Mouse (Mus musculus) kidney, embryonic 15.5 days (tissue): ENCODE data around the gene Acp1. TPM values are rescaled to one million over a fixed set of nuclear protein-coding genes. Genes with fewer than 3 reads are reported as not detected.

ENCODE experiments used
- ATAC-seq: fragments of 200-750 bp; cut with Nextera tagmentation; replicated peaks from 2 replicates; pipeline ENCODE4 v1.8.0; 2017; ENCODE audit warnings: moderate TSS enrichment; ENCODE audit not compliant: low FRiP score
- H3K27ac ChIP-seq: fragments of 300-500 bp; sonication (generic); 2 replicates; pipeline ENCODE4 v1.5.1; 2015; ENCODE audit warnings: mild to moderate bottlenecking, inconsistent platforms
- H3K27me3 ChIP-seq: fragments of 300-500 bp; sonication (generic); 2 replicates; pipeline ENCODE4 v1.6.1; 2015; ENCODE audit warnings: inconsistent platforms
- H3K36me3 ChIP-seq: fragments of 300-500 bp; sonication (generic); 2 replicates; pipeline ENCODE4 v1.6.1; 2015; ENCODE audit warnings: inconsistent platforms
- H3K4me1 ChIP-seq: fragments of 300-500 bp; sonication (generic); 2 replicates; pipeline ENCODE4 v1.6.1; 2015; ENCODE audit warnings: inconsistent platforms
- H3K4me2 ChIP-seq: fragments of 300-500 bp; sonication (generic); 2 replicates; pipeline ENCODE4 v1.6.1; 2015; ENCODE audit warnings: moderate library complexity, mild to moderate bottlenecking, inconsistent platforms
- H3K4me3 ChIP-seq: fragments of 300-500 bp; sonication (generic); replicated peaks from 2 replicates; pipeline ENCODE4 v1.5.1; 2015; ENCODE audit warnings: mild to moderate bottlenecking, inconsistent platforms
- H3K9ac ChIP-seq: fragments of 300-500 bp; sonication (generic); 2 replicates; pipeline ENCODE4 v1.6.1; 2015; ENCODE audit warnings: mild to moderate bottlenecking, inconsistent platforms
- H3K9me3 ChIP-seq: fragments of 300-500 bp; sonication (generic); replicated peaks from 2 replicates; pipeline ENCODE4 v1.6.1; 2016; ENCODE audit warnings: inconsistent platforms
- WGBS: fragments of 180-500 bp; shearing (Covaris S2); methylation state at CpG from one replicate; pipeline ENCODE4 v1.1.7; 2015; ENCODE audit warnings: mixed read lengths; 5-methylcytosine and 5-hydroxymethylcytosine counted together
- polyA plus RNA-seq: library from polyadenylated mRNA; unstranded; fragments of >200 nt; fragmentation: Nextera tagmentation; extraction: Ambion mirVana; gene quantifications from 2 replicates; pipeline ENCODE4 v1.2.1, GENCODE M21; 2015

Gene Acp1
- polyA plus RNA-seq: 168 and 188 TPM in 2 replicates

DNA sequence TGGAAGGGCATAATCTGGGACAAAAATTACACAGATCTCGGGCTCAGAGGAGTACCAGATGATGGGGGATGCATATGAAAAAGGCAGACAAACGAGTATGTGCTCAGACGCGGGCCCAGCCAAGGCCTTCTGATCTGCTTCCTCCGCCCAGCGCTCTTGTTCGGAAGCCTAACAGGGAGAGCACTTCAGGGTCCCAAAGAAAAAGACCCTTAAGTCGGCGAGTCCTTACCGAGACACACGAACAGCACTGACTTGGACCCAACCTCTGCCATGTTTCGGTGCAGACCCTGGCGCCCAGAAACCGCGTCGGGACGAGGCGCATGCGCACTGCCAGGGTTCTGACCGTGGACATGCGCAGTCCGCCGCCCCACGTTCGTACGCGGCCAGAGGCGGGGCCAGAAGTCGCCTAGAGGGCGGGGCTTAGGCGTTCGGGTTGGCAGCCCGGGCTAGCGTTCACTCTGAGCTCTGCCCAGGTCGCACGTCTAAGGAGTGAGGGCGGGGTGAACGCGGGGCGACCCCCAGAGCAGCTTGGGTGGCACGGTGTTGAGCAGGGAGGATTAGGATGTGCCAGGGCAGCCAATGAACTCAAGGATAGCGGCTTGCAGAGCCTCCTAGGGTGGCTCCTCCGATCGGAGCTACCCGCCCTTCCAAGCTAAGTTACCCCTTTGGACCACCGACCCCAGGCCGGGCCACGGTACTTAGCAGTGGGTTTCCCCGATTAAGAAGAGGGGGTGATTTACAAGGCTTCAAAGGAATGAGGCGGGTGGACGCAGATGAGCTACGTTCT, at the start of gene Acp1, which contains the start of gene Sh3yl1:
Gene Acp1 (minus strand): TSS at position 329 of the 787 bp plus-strand sequence.
Gene Sh3yl1 (plus strand): TSS at position 408 of the 787 bp plus-strand sequence.
- peak within 1 kb of the TSS; percentile 77 for H3K4me3 ChIP-seq
- peak within 1 kb of the TSS; percentile 77 for H3K9ac ChIP-seq
- H3K27me3 ChIP-seq: no peaks in the 10 kb centered on the region
- H3K27ac ChIP-seq: peak within 1 kb of the TSS; percentile 88
- H3K36me3 ChIP-seq: peaks cover under 1% of the 10 kb centered on the region; the same call in 1 of the 2 replicates
- peak; percentile 97 for ATAC-seq
- no peaks in the 10 kb centered on the region for H3K9me3 ChIP-seq
- WGBS: under 1% methylated on average over 52 of the region's 52 CpGs
- H3K4me2 ChIP-seq: peak within 1 kb of the TSS; percentile 86
- peaks cover 19% of the 10 kb centered on the region for H3K4me1 ChIP-seq

DNA sequence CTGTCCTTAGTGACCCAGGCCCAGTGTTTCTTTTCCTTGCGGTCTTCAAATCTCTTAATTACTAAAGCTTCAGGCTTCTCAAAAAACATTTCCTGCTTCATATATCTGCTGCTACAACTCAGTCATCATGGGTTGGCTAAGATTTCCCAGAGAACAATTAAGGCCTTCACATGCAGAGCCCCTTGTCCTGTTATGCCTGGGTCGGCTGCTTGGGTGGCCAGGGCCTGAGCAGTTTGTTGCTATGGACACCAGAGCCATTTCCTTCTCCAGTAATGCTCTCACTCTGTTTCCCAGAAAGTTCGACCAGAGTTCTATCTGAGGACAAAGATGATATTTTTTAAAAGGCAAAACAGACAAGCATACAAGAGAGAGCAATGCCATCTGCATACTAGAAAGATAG, 32.8 kb upstream of the Acp1 start:
- ATAC-seq: no peak
- Histone ChIP-seq H3K9ac (no peak overlapping the region), H3K36me3 (peaks cover 32% of the 10 kb centered on the region), H3K27ac (peak overlapping the region; percentile 76), H3K9me3 (no peaks in the 10 kb centered on the region), H3K4me3 (no peak overlapping the region), H3K4me2 (no peak overlapping the region), H3K4me1 (peaks cover 6% of the 10 kb centered on the region), H3K27me3 (no peaks in the 10 kb centered on the region)
- WGBS: 37% methylated on average over 3 of the region's 3 CpGs

DNA sequence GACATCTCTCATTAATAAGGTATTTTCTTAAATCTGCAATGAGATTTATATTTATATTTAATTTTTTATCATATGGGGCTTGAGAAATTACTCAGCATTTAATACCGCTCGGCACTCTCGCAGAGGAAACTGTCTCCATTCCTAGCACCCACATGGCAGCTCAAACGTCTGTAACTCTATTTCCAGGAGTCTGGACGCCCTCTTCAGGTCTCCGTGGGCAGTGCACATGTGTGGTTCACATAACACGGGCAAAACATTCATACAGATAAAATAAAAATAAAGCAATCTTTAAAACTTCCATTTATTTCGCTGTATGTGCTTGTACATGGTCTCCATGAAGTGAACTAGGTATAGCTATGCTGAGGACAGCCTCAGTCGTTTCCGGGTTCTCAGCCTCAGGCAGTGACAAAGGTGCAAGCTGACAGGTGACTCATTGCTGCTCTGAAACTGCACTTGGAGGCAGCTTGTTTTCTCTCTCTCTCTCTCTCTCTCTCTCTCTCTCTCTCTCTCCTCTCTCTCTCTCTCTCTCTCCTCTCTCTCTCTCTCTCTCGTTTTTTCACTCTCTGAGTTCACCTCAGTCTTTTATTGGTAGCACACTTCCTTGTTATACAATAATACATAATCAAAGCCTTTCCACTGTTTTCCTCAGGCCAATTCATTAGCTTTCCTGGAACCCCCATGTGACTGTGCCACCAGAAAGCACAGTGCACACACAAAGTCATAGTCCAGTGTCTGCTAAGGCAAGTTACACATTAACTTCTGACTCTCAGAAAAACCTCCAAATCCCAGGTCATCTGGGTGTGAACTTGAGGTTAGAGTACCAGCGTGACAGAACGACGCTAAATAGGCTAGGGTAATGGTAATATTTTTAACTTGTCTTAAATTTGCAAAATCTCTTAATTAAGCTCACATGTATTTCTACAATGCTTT, 31.9 kb upstream of the Acp1 start:
- Histone ChIP-seq H3K4me3 (no peak overlapping the region), H3K4me1 (peaks cover 6% of the 10 kb centered on the region), H3K27ac (peak overlapping the region; percentile 76), H3K27me3 (no peaks in the 10 kb centered on the region), H3K9me3 (no peaks in the 10 kb centered on the region), H3K36me3 (peaks cover 32% of the 10 kb centered on the region), H3K4me2 (no peak overlapping the region), H3K9ac (no peak overlapping the region)
- 80% methylated on average over 14 of the region's 14 CpGs for WGBS
- peak; percentile 79 for ATAC-seq

DNA sequence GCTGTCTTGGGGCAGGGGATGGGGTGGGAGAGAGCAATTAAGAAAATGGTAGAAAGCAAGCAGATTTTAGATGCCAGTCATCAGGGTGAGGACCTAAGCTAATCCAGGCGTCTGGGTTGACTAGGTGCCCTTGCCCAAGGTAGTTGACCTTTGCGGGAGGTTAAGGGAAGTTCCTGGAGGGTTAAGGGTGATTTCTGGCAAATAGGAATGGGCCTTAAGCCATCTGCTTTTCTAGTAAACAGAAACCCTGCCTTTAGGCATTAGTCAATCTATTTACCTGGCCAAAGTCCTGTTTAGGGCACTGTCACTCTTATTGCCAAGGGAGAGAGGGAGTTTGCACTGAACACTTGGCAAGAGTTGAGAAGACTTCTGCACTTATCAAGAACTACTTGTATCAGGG, 25.5 kb upstream of the Acp1 start:
- H3K4me3 ChIP-seq: no peak overlapping the region
- WGBS: 63% methylated on average over 2 of the region's 2 CpGs
- H3K4me1 ChIP-seq: no peaks in the 10 kb centered on the region
- no peaks in the 10 kb centered on the region for H3K27me3 ChIP-seq
- H3K36me3 ChIP-seq: peaks cover 16% of the 10 kb centered on the region
- no peak overlapping the region for H3K9ac ChIP-seq
- H3K9me3 ChIP-seq: no peaks in the 10 kb centered on the region
- ATAC-seq: no peak
- no peak overlapping the region for H3K27ac ChIP-seq
- H3K4me2 ChIP-seq: no peak overlapping the region

DNA sequence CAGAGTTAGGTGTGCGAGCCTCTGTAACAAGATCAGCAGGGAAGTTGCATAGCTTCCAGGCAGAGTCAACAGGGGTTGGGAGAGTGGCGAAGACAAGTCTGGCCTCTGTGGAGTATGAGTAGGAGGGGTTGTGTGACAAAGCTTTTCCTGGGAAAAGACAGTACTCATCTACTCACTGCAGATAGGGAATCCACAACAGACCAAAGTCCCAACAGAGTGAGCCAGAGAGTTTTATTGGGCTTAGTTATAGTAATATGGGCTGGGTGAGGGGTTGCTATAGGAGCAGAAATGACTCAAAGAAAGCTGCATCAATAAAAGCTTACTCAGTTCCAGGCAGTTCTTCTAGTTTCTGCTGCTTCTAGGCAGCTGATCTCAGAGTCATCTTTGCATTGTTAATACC, 21.9 kb upstream of the Acp1 start:
- Histone ChIP-seq H3K27me3 (no peaks in the 10 kb centered on the region), H3K4me1 (no peaks in the 10 kb centered on the region), H3K27ac (no peak overlapping the region), H3K36me3 (no peaks in the 10 kb centered on the region), H3K9ac (no peak overlapping the region), H3K4me2 (no peak overlapping the region), H3K9me3 (no peaks in the 10 kb centered on the region), H3K4me3 (no peak overlapping the region)
- ATAC-seq: no peak
- WGBS: 82% methylated on average over 2 of the region's 2 CpGs

DNA sequence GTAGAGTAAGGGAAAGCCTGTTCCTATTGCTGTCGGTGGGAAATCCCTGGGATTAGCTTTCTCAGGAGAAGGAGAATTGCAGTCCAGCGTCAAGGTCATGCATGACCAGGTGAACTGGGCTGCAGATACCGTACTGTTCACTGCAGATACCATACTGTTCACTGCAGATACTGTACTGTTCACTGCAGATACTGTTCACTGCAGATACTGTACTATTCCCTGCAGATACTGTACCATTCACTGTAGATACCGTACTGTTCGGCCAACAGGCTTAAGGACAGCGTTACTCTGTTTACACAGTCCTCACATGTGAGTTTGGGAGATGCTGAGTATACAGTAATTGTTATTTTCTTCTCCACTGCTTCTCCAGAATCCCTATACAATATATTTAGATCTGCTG, 16.8 kb upstream of the Acp1 start:
- Histone ChIP-seq H3K36me3 (peaks cover 2% of the 10 kb centered on the region; the same call in 1 of the 2 replicates), H3K9ac (no peak overlapping the region), H3K27me3 (no peaks in the 10 kb centered on the region), H3K4me1 (no peaks in the 10 kb centered on the region), H3K27ac (no peak overlapping the region), H3K4me2 (no peak overlapping the region), H3K4me3 (no peak overlapping the region), H3K9me3 (no peaks in the 10 kb centered on the region)
- ATAC-seq: no peak
- 86% methylated on average over 6 of the region's 6 CpGs for WGBS

DNA sequence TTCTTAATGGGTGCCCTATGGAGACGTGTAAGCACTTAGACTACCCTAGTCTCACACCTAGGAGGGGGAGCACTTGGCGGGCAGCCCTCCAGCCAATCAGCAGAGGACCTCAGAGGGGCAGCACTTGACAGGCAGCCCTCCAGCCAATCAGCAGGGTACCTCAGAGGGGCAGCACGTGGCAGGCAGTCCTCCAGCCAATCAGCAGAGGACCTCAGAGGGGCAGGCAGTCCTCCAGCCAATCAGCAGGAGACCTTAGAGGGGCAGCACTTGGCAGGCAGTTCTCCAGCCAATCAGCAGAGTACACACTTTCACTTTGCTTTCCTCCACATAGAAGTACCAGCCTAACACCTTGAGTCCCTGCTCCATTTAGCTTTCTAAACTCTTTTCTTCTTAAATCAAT, 11.0 kb upstream of the Acp1 start:
- H3K9ac ChIP-seq: no peak overlapping the region
- H3K27me3 ChIP-seq: no peaks in the 10 kb centered on the region
- peaks cover 2% of the 10 kb centered on the region; the same call in 1 of the 2 replicates for H3K36me3 ChIP-seq
- H3K9me3 ChIP-seq: no peaks in the 10 kb centered on the region
- 81% methylated on average over 3 of the region's 3 CpGs for WGBS
- H3K4me1 ChIP-seq: no peaks in the 10 kb centered on the region
- no peak overlapping the region for H3K27ac ChIP-seq
- no peak for ATAC-seq
- H3K4me2 ChIP-seq: no peak overlapping the region
- H3K4me3 ChIP-seq: no peak overlapping the region

DNA sequence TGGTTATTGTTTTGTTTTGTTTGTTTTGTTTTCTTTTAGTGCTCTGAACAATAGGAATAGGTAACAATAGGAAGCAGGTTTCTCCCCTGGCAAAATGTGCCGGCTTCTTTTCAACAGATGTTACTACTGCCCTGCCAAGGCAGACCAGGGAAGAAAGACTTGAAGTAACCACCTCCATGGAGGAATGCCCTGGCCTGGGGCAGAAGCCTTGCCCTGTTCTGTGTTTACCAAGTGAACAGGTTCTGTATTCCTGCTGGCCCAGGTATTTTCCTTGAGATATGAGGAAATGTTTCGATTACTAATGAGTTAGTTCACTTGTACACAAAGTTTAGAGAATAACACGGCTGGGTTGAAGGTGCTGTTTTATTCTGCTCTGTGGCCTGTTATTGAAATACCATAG, 1.5 kb upstream of the Acp1 start:
- 0 out of 2 replicates have a peak overlapping the region, but pooled peaks have one; percentile 14 for H3K9ac ChIP-seq

DNA sequence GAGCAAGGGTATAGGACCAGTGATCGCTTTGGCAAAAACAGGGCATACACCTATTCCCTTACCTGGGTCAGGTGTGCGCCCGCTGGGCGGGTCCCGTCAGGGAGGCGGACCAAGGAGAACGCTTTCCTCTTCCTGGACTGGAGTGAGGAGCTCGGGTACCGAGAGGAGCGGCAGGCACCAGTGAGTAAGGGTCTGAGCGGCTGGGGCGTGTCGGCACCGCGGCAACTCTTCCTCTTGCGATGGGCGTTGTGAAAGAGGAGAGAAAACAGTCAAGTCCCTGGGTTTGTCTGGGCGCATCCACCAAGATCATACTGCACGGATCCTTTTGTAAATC, 626 bp upstream of the Acp1 start:
- no peaks in the 10 kb centered on the region for H3K9me3 ChIP-seq
- H3K9ac ChIP-seq: peak overlapping the region; percentile 77
- no peaks in the 10 kb centered on the region for H3K36me3 ChIP-seq
- peaks cover 19% of the 10 kb centered on the region for H3K4me1 ChIP-seq
- H3K4me3 ChIP-seq: peak overlapping the region; percentile 77
- H3K27ac ChIP-seq: peak overlapping the region; percentile 88
- H3K27me3 ChIP-seq: no peaks in the 10 kb centered on the region
- peak overlapping the region; percentile 86 for H3K4me2 ChIP-seq
- peak; percentile 82 for ATAC-seq
- under 1% methylated on average over 19 of the region's 19 CpGs for whole genome bisulfite sequencing

More for the DNA sequence above, 1.5 kb upstream of the Acp1 start:
- Histone ChIP-seq H3K27me3 (no peaks in the 10 kb centered on the region), H3K4me2 (peak overlapping the region; percentile 86), H3K9me3 (no peaks in the 10 kb centered on the region), H3K4me3 (peak overlapping the region; percentile 77), H3K27ac (peak overlapping the region; percentile 88; the same call in 1 of the 2 replicates), H3K36me3 (no peaks in the 10 kb centered on the region), H3K4me1 (peaks cover 19% of the 10 kb centered on the region)
- WGBS: 57% methylated on average over 3 of the region's 3 CpGs
- no peak for ATAC-seq

DNA sequence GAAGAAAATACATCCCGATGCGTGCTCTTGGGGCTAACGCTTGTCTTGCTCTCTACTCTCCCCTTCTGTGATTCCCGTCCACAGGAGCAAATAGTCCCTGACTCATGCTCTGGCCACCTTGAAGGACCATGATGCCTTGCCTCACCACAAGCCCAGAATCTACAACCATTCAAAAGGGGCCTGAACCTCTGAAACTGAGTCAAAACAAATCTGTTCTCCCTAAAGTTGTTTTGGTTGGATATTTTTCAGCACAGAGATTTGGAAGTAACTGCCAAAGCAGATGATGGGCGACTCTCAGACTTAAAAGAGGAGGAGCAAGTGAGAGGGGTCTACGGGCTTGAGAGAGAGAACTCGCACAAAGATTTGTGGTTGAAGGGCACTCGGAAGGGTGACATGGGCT, 529 bp downstream of the Acp1 start:
- H3K4me2 ChIP-seq: peak overlapping the region; percentile 86
- H3K36me3 ChIP-seq: peaks cover 6% of the 10 kb centered on the region; the same call in 1 of the 2 replicates
- peak overlapping the region; percentile 72 for H3K27ac ChIP-seq
- WGBS: 22% methylated on average over 8 of the region's 8 CpGs
- no peaks in the 10 kb centered on the region for H3K9me3 ChIP-seq
- peak overlapping the region; percentile 77 for H3K4me3 ChIP-seq
- peaks cover 19% of the 10 kb centered on the region for H3K4me1 ChIP-seq
- no peak for ATAC-seq
- peak overlapping the region; percentile 77 for H3K9ac ChIP-seq
- no peaks in the 10 kb centered on the region for H3K27me3 ChIP-seq

DNA sequence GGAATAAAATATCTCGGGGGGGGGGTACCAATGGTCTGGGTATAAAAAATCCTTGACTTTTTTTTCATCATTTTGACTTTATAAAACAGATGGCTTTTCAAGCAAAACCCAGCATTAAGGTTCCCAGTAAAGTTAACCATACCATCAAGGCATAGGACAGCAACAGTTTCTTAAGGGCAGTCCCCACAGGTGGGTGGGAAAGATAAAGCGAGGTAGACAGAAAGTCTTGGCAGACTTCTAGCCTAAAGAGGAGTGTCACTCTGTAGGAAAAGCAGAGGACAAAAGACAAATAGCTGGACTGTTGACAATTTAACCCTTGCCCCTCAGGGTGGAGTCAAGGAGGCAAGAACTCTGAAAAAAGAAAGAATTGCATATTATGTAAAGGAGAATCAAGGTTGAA, 1.5 kb downstream of the Acp1 start:
- no peak overlapping the region for H3K4me2 ChIP-seq
- 94% methylated on average over 2 of the region's 2 CpGs for WGBS
- no peaks in the 10 kb centered on the region for H3K9me3 ChIP-seq
- no peaks in the 10 kb centered on the region for H3K27me3 ChIP-seq
- no peak for ATAC-seq
- peaks cover 8% of the 10 kb centered on the region for H3K36me3 ChIP-seq
- no peak overlapping the region for H3K27ac ChIP-seq
- no peak overlapping the region for H3K4me3 ChIP-seq
- no peak overlapping the region for H3K9ac ChIP-seq
- H3K4me1 ChIP-seq: peaks cover 19% of the 10 kb centered on the region

DNA sequence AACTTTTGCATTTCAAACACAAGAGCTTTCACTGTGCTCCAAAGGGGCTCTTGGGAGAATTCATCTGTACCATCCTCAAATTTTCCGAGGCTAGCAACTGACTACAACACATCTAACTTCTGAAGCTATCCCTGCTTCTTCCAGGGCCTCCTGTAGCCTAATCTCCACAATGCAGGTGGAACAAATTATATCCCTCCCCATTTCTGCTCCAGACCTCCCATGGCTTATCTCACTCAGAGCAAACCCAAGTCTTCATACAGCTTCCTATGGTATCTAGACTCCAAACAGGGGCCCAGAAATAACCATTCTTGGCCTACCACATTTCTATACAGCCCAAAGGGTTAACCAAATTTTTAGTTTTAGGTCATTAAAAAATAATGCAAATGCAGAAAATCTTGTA, 2.7 kb downstream of the Acp1 start:
- Histone ChIP-seq H3K9me3 (no peaks in the 10 kb centered on the region), H3K4me2 (no peak overlapping the region), H3K9ac (no peak overlapping the region), H3K36me3 (peaks cover 18% of the 10 kb centered on the region), H3K4me3 (no peak overlapping the region), H3K27me3 (no peaks in the 10 kb centered on the region), H3K4me1 (peaks cover 19% of the 10 kb centered on the region), H3K27ac (no peak overlapping the region)
- no peak for ATAC-seq
- 78% methylated on average over 1 of the region's 1 CpGs for WGBS
